Mouse (Mus musculus) intestine, postnatal 0 days (tissue): ENCODE results near the gene H2-K1. TPM values are rescaled to one million over a fixed set of nuclear protein-coding genes. Genes with fewer than 3 reads are reported as not detected.
A peak's percentile ranks its signal among the peaks of the same experiment; 100 is the strongest.
"Not testable (repeated sequence)": the region's sequence is repeated elsewhere in the genome, so short reads cannot be mapped to it uniquely, and the experiment has no call there.

Source experiments
- ATAC-seq: fragments of 200-750 bp; cut with Nextera tagmentation; 2 replicates; pipeline ENCODE4 v1.8.0; 2017; ENCODE audit warnings: mild to moderate bottlenecking, moderate TSS enrichment, moderate library complexity
- H3K27ac ChIP-seq: fragments of 300-500 bp; sonication (generic); 2 replicates; pipeline ENCODE4 v1.5.1; 2014; ENCODE audit warnings: mild to moderate bottlenecking, low read depth, low read length, moderate library complexity
- H3K27me3 ChIP-seq: fragments of 300-500 bp; sonication (generic); replicated peaks from 2 replicates; pipeline ENCODE4 v1.6.1; 2014; ENCODE audit warnings: low read length, mixed read lengths; ENCODE audit not compliant: control insufficient read depth, insufficient read depth
- H3K36me3 ChIP-seq: fragments of 300-500 bp; sonication (generic); 2 replicates; pipeline ENCODE4 v1.6.1; 2014; ENCODE audit warnings: mild to moderate bottlenecking, moderate library complexity; ENCODE audit not compliant: control insufficient read depth, insufficient read depth
- H3K4me1 ChIP-seq: fragments of 300-500 bp; sonication (generic); replicated peaks from 2 replicates; pipeline ENCODE4 v1.6.1; 2014; ENCODE audit warnings: antibody characterized with exemption, low read length, mixed read lengths; ENCODE audit not compliant: control insufficient read depth, insufficient read depth
- H3K4me2 ChIP-seq: fragments of 300-500 bp; sonication (generic); replicated peaks from 2 replicates; pipeline ENCODE4 v1.6.1; 2014; ENCODE audit warnings: low read depth, mild to moderate bottlenecking, moderate library complexity
- H3K4me3 ChIP-seq: fragments of 300-500 bp; sonication (generic); 2 replicates; pipeline ENCODE4 v1.5.1; 2014; ENCODE audit warnings: low read depth, low read length
- H3K9ac ChIP-seq: fragments of 300-500 bp; sonication (generic); 2 replicates; pipeline ENCODE4 v1.6.1; 2014; ENCODE audit warnings: mild to moderate bottlenecking, low read depth, low read length
- H3K9me3 ChIP-seq: fragments of 300-500 bp; sonication (generic); 2 replicates; pipeline ENCODE4 v1.6.1; 2016; ENCODE audit warnings: mixed run types; ENCODE audit not compliant: control insufficient read depth
- CTCF ChIP-seq: sonication (generic); IDR thresholded peaks from 2 replicates; pipeline ENCODE4 v1.5.1; 2016; ENCODE audit warnings: low read depth, mild to moderate bottlenecking, control low read depth, antibody characterized with exemption, moderate library complexity
- WGBS: fragments of 180-500 bp; shearing (Covaris S2); extraction: QIAGEN DNeasy Blood & Tissue Kit; methylation state at CpG from one replicate; pipeline ENCODE4 v1.1.7; 2014; 5-methylcytosine and 5-hydroxymethylcytosine counted together
- polyA plus RNA-seq: library from polyadenylated mRNA; unstranded; fragments of >200 nt; fragmentation: Nextera tagmentation; extraction: Ambion mirVana; gene quantifications from 2 replicates; pipeline ENCODE4 v1.2.1, GENCODE M21; 2015

Gene H2-K1
- polyA plus RNA-seq, 1 experiment from 2014 or later, result 933 TPM

GRCm38 (mm10) chr17:33982136-33982535 is 18.0 kb downstream of the H2-K1 start:
- not testable (repeated sequence) for H3K4me1 ChIP-seq, H3K9me3 ChIP-seq, H3K27ac ChIP-seq, H3K4me3 ChIP-seq, H3K36me3 ChIP-seq, ATAC-seq, H3K9ac ChIP-seq, H3K27me3 ChIP-seq
- WGBS, result 10% methylated on average over 8 of the region's 8 CpGs
- peak overlapping the region; percentile 73; the same call in 1 of the 2 replicates for H3K4me2 ChIP-seq
- peak; percentile 88 for TF ChIP-seq CTCF

- H3K27ac ChIP-seq, result peak overlapping the region; percentile 71; the same call in 1 of the 2 replicates
- under 1% methylated on average over 27 of the region's 27 CpGs for WGBS
Observed at GRCm38 (mm10) chr17:33981192-33981909, 18.8 kb downstream of the H2-K1 start.

GRCm38 (mm10) chr17:33980181-33981035 is 19.7 kb downstream of the H2-K1 start:
- no peak for ATAC-seq
- no peaks in the 10 kb centered on the region for H3K9me3 ChIP-seq
- 75% methylated on average over 19 of the region's 19 CpGs for WGBS
- H3K27me3 ChIP-seq, result no peaks in the 10 kb centered on the region
- H3K27ac ChIP-seq, result no peak overlapping the region; the same call in 1 of the 2 replicates
- no peak for TF ChIP-seq CTCF
- H3K4me2 ChIP-seq, result peak overlapping the region; percentile 73; the same call in 1 of the 2 replicates
- H3K36me3 ChIP-seq, result no peaks in the 10 kb centered on the region
- no peak overlapping the region for H3K4me3 ChIP-seq
- H3K4me1 ChIP-seq, result no peaks in the 10 kb centered on the region; the same call in 1 of the 2 replicates
- no peak overlapping the region for H3K9ac ChIP-seq

More at GRCm38 (mm10) chr17:33981192-33981909, 18.8 kb downstream of the H2-K1 start:
- Histone ChIP-seq H3K4me3 (peak overlapping the region; percentile 39), H3K4me2 (peak overlapping the region; percentile 73)
- not testable (repeated sequence) for H3K27me3 ChIP-seq, H3K9ac ChIP-seq, H3K36me3 ChIP-seq, H3K4me1 ChIP-seq, H3K9me3 ChIP-seq
- peak; percentile 82 for TF ChIP-seq CTCF
- peak; percentile 50 for ATAC-seq

GRCm38 (mm10) chr17:33979512-33980050 is 20.6 kb downstream of the H2-K1 start:
- Histone ChIP-seq H3K9ac (no peak overlapping the region), H3K4me1 (no peaks in the 10 kb centered on the region; the same call in 1 of the 2 replicates), H3K36me3 (no peaks in the 10 kb centered on the region), H3K4me3 (no peak overlapping the region), H3K4me2 (peak overlapping the region; percentile 87; the same call in 1 of the 2 replicates), H3K9me3 (no peaks in the 10 kb centered on the region), H3K27me3 (no peaks in the 10 kb centered on the region), H3K27ac (peak overlapping the region; percentile 82)
- no peak for ATAC-seq
- 58% methylated on average over 6 of the region's 6 CpGs for WGBS
- no peak for TF ChIP-seq CTCF

- TF ChIP-seq CTCF, result no peak
- Histone ChIP-seq H3K9ac (peak overlapping the region; percentile 41), H3K27me3 (no peaks in the 10 kb centered on the region)
Observed at GRCm38 (mm10) chr17:33978631-33979031, 21.5 kb downstream of the H2-K1 start.

More at GRCm38 (mm10) chr17:33978631-33979031, 21.5 kb downstream of the H2-K1 start:
- Histone ChIP-seq H3K36me3 (no peaks in the 10 kb centered on the region), H3K9me3 (no peaks in the 10 kb centered on the region), H3K4me2 (peak overlapping the region; percentile 87), H3K27ac (peak overlapping the region; percentile 82), H3K4me1 (no peaks in the 10 kb centered on the region; the same call in 1 of the 2 replicates), H3K4me3 (peak overlapping the region; percentile 52)
- under 1% methylated on average over 15 of the region's 17 CpGs for WGBS
- peak; percentile 95 for ATAC-seq
